Mouse (Mus musculus) liver, adult 2 months (tissue): ENCODE data around the gene Itgb8. TPM values are rescaled to one million over a fixed set of nuclear protein-coding genes. Genes with fewer than 3 reads are reported as not detected.
A peak's percentile ranks its signal among the peaks of the same experiment; 100 is the strongest.

ENCODE experiments used
- DNase-seq: peaks from one replicate; pipeline ENCODE4 v3.0.0-alpha.2; 2011; ENCODE audit warnings: low read depth, low spot score; ENCODE audit errors: extremely low read depth
- H3K27ac ChIP-seq: fragments of 200-500 bp; replicated peaks from 2 replicates; pipeline ENCODE4 v1.5.1; 2012; ENCODE audit warnings: low read depth, mild to moderate bottlenecking, control low read depth, inconsistent platforms, low read length; ENCODE audit not compliant: insufficient read depth
- H3K27me3 ChIP-seq: fragments of 200-500 bp; 2 replicates; pipeline ENCODE4 v1.6.1; 2012; ENCODE audit warnings: mild to moderate bottlenecking, moderate library complexity, low read length, inconsistent platforms; ENCODE audit not compliant: control insufficient read depth, insufficient read depth
- H3K36me3 ChIP-seq: fragments of 200-500 bp; 2 replicates; pipeline ENCODE4 v1.6.1; 2012; ENCODE audit warnings: low read length, inconsistent platforms; ENCODE audit not compliant: control insufficient read depth, insufficient read depth
- H3K4me1 ChIP-seq: fragments of 200-500 bp; 2 replicates; pipeline ENCODE4 v1.6.1; 2011; ENCODE audit warnings: low read length; ENCODE audit not compliant: control insufficient read depth, insufficient read depth
- H3K4me3 ChIP-seq: fragments of 200-500 bp; 2 replicates; pipeline ENCODE4 v1.5.1; 2011; ENCODE audit warnings: low read depth, mild to moderate bottlenecking, control low read depth, low read length, moderate library complexity; ENCODE audit not compliant: insufficient read depth
- H3K79me2 ChIP-seq: fragments of 200-500 bp; 2 replicates; pipeline ENCODE4 v1.6.1; 2012; ENCODE audit warnings: inconsistent platforms, mild to moderate bottlenecking, low read length, moderate library complexity; ENCODE audit not compliant: control insufficient read depth, insufficient read depth
- H3K9ac ChIP-seq: fragments of 200-500 bp; 2 replicates; pipeline ENCODE4 v1.6.1; 2012; ENCODE audit warnings: low read depth, mild to moderate bottlenecking, control low read depth, inconsistent platforms, low read length
- CTCF ChIP-seq: fragments of 200-500 bp; IDR thresholded peaks from 2 replicates; pipeline ENCODE4 v1.5.1; 2011; ENCODE audit warnings: low read depth, low read length, control low read depth
- POLR2A ChIP-seq: fragments of 200-500 bp; IDR thresholded peaks from 2 replicates; pipeline ENCODE4 v1.6.1; 2011; ENCODE audit warnings: low read length, control low read depth; ENCODE audit not compliant: insufficient read depth; ENCODE audit errors: extremely low read depth
- WGBS: fragments of 180-500 bp; shearing (Covaris S2); methylation state at CpG from one replicate; pipeline ENCODE4 v1.1.7; 2018; 5-methylcytosine and 5-hydroxymethylcytosine counted together
- polyA plus RNA-seq: library from polyadenylated mRNA; depleted of rRNA; stranded (reverse); fragments of >200 nt; gene quantifications from 2 replicates; pipeline ENCODE4 v1.2.3, GENCODE M21; 2012
- total RNA-seq: library from RNA; depleted of rRNA; stranded (reverse); fragments of >200 nt; gene quantifications from 2 replicates; pipeline ENCODE4 v1.2.3, GENCODE M21; 2014

Gene Itgb8
- total and polyA plus RNA-seq, 2 experiments = 0.01 to 0.37 TPM

DNA sequence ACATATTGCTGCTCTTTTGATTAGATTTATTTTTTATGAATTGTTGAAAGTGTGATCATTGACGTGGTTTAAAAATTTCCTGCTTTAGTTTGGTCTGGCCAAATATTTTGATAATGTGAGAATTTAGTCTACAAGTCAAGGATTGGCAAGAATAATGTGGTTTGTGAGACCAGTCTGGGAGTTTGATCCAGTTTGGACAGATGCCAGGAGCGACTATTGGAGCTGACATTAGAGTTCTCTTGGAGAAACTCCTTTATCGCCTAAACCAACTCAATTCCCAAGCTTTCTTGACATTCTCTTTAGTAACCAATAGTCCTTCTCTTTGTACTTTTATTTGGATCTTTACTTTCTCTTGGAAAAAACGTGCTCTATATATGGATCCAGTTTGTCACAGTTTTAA is 83.0 kb downstream of the Itgb8 start:
- H3K36me3 ChIP-seq = no peaks in the 10 kb centered on the region
- no peaks in the 10 kb centered on the region for H3K27me3 ChIP-seq
- H3K79me2 ChIP-seq = no peaks in the 10 kb centered on the region
- DNase-seq = no peak
- no peak overlapping the region for H3K27ac ChIP-seq
- no peak overlapping the region for H3K9ac ChIP-seq
- WGBS = 70% methylated on average over 4 of the region's 4 CpGs
- H3K4me3 ChIP-seq = no peak overlapping the region
- H3K4me1 ChIP-seq = no peaks in the 10 kb centered on the region
- TF ChIP-seq CTCF (no peak), POLR2A (no peak)

GRCm38 (mm10) chr12:119150956-119151355 is 87.6 kb downstream of the Itgb8 start:
- no peak for TF ChIP-seq POLR2A
- TF ChIP-seq CTCF = no peak
- no peak overlapping the region for H3K27ac ChIP-seq
- no peaks in the 10 kb centered on the region for H3K27me3 ChIP-seq
- no peaks in the 10 kb centered on the region; the same call in 1 of the 2 replicates for H3K4me1 ChIP-seq
- H3K4me3 ChIP-seq = no peak overlapping the region
- no peaks in the 10 kb centered on the region for H3K79me2 ChIP-seq
- DNase-seq = no peak
- no peaks in the 10 kb centered on the region for H3K36me3 ChIP-seq
- H3K9ac ChIP-seq = no peak overlapping the region
- 89% methylated on average over 2 of the region's 2 CpGs for WGBS

GRCm38 (mm10) chr12:119147753-119148152 is 90.8 kb downstream of the Itgb8 start:
- 70% methylated on average over 3 of the region's 3 CpGs for WGBS
- no peak overlapping the region for H3K27ac ChIP-seq
- H3K4me1 ChIP-seq = no peaks in the 10 kb centered on the region; the same call in 1 of the 2 replicates
- no peak for DNase-seq
- no peaks in the 10 kb centered on the region for H3K27me3 ChIP-seq
- TF ChIP-seq CTCF = no peak
- H3K9ac ChIP-seq = no peak overlapping the region
- no peaks in the 10 kb centered on the region for H3K36me3 ChIP-seq
- no peak overlapping the region for H3K4me3 ChIP-seq
- no peaks in the 10 kb centered on the region for H3K79me2 ChIP-seq

- Histone ChIP-seq H3K79me2 (no peaks in the 10 kb centered on the region), H3K9ac (no peak overlapping the region), H3K4me3 (no peak overlapping the region), H3K4me1 (no peaks in the 10 kb centered on the region; the same call in 1 of the 2 replicates), H3K36me3 (no peaks in the 10 kb centered on the region), H3K27ac (no peak overlapping the region), H3K27me3 (no peaks in the 10 kb centered on the region)
- 93% methylated on average over 1 of the region's 1 CpGs for WGBS
- TF ChIP-seq POLR2A = no peak
- no peak for TF ChIP-seq CTCF
- no peak for DNase-seq
Measured at GRCm38 (mm10) chr12:119146031-119146430, 92.6 kb downstream of the Itgb8 start.

DNA sequence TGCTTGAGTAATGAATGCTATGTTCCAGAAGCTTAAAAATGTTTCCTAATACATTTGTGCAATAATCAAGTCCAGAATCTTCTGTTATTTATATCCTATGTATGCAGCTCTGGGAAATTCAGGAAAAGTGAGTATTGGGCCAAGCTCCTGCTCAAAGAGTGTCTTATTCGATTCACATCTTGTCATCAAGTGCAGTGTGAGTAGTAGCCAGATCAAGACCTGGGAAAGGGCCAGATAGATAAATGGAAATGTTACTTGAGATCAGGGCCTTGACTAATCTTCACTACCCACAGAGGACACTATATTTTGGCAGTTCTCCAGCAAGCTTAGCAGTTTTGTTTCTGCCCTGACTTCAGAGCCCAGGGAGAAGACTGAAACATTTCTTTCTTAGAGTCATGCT is 100.7 kb downstream of the Itgb8 start:
- Histone ChIP-seq H3K27me3 (no peaks in the 10 kb centered on the region), H3K27ac (no peak overlapping the region), H3K4me1 (no peaks in the 10 kb centered on the region), H3K4me3 (no peak overlapping the region), H3K36me3 (no peaks in the 10 kb centered on the region), H3K79me2 (no peaks in the 10 kb centered on the region), H3K9ac (no peak overlapping the region)
- TF ChIP-seq CTCF (no peak), POLR2A (no peak)
- WGBS = 67% methylated on average over 1 of the region's 1 CpGs
- DNase-seq = no peak

DNA sequence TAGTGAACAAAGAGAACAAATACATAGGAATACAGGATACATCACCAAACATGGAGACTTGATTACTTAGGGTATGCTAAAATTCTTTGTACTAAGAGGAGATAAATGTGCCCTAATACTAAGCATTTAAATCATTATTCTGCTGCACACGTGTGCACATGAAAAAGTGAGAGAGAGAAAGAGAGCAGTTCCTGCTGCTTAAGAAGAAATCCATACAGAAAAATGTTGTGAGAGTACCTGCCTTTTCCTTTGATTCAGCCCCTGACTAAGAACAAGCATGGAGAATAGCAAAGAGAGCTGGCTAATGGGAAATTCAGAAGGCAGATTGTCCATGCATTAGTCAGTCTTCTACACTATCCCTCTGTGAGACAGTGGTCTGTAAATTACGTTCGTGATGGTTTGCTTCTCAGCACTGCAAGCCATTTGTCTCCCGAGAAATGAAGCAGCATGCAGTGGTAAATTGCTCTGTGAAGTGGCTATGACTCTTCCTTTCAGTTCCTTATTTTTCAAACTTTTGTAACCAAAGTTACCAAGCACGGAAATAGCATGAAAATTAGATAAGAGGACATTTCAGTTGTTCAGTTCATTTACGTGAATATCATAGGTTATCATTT is 125.0 kb downstream of the Itgb8 start:
- Histone ChIP-seq H3K4me1 (no peaks in the 10 kb centered on the region), H3K79me2 (no peaks in the 10 kb centered on the region), H3K9ac (no peak overlapping the region), H3K27ac (no peak overlapping the region), H3K4me3 (no peak overlapping the region), H3K36me3 (no peaks in the 10 kb centered on the region), H3K27me3 (no peaks in the 10 kb centered on the region)
- 55% methylated on average over 6 of the region's 6 CpGs for WGBS
- TF ChIP-seq POLR2A (no peak), CTCF (no peak)
- peak; percentile 7 for DNase-seq
